Mouse (Mus musculus) midbrain, embryonic 11.5 days (tissue): Measurements from ENCODE around the gene Ksr2. TPM values are rescaled to one million over a fixed set of nuclear protein-coding genes. Genes with fewer than 3 reads are reported as not detected.
A peak's percentile ranks its signal among the peaks of the same experiment; 100 is the strongest.

Source experiments
- ATAC-seq: fragments of 200-750 bp; cut with Nextera tagmentation; 2 replicates; pipeline ENCODE4 v1.8.0; 2017; ENCODE audit warnings: moderate TSS enrichment, moderate library complexity; ENCODE audit not compliant: low FRiP score
- DNase-seq: peaks from one replicate; pipeline ENCODE4 v3.0.0; 2015; ENCODE audit warnings: low spot score; ENCODE audit errors: missing footprints
- H3K27ac ChIP-seq: fragments of 300-500 bp; sonication (generic); 2 replicates; pipeline ENCODE4 v1.5.1; 2014; ENCODE audit warnings: low read depth, low read length
- H3K27me3 ChIP-seq: fragments of 300-500 bp; sonication (generic); 2 replicates; pipeline ENCODE4 v1.6.1; 2014; ENCODE audit warnings: mild to moderate bottlenecking, low read length, moderate library complexity, mixed read lengths; ENCODE audit not compliant: control insufficient read depth, insufficient read depth
- H3K36me3 ChIP-seq: fragments of 300-500 bp; sonication (generic); 2 replicates; pipeline ENCODE4 v1.6.1; 2014; ENCODE audit warnings: mild to moderate bottlenecking, low read length, moderate library complexity, mixed read lengths; ENCODE audit not compliant: control insufficient read depth, insufficient read depth
- H3K4me1 ChIP-seq: fragments of 300-500 bp; sonication (generic); 2 replicates; pipeline ENCODE4 v1.6.1; 2014; ENCODE audit warnings: low read length; ENCODE audit not compliant: control insufficient read depth, insufficient read depth
- H3K4me2 ChIP-seq: fragments of 300-500 bp; sonication (generic); 2 replicates; pipeline ENCODE4 v1.6.1; 2014; ENCODE audit warnings: mild to moderate bottlenecking, moderate library complexity
- H3K4me3 ChIP-seq: fragments of 300-500 bp; sonication (generic); 2 replicates; pipeline ENCODE4 v1.5.1; 2014; ENCODE audit warnings: low read depth, low read length
- H3K9ac ChIP-seq: fragments of 300-500 bp; sonication (generic); 2 replicates; pipeline ENCODE4 v1.6.1; 2014; ENCODE audit warnings: low read length
- H3K9me3 ChIP-seq: fragments of 300-500 bp; sonication (generic); 2 replicates; pipeline ENCODE4 v1.6.1; 2016; ENCODE audit warnings: low read length; ENCODE audit not compliant: control insufficient read depth
- WGBS: fragments of 180-500 bp; shearing (Covaris S2); extraction: QIAGEN DNeasy Blood & Tissue Kit; methylation state at CpG from one replicate; pipeline ENCODE4 v1.1.7; 2014; 5-methylcytosine and 5-hydroxymethylcytosine counted together
- polyA plus RNA-seq: library from polyadenylated mRNA; unstranded; fragments of >200 nt; fragmentation: Nextera tagmentation; extraction: Ambion mirVana; gene quantifications from 2 replicates; pipeline ENCODE4 v1.2.1, GENCODE M21; 2014

Ksr2 gene
- 0.90 and 1.3 TPM in 2 replicates for polyA plus RNA-seq

- peak; percentile 91 for ATAC-seq
- H3K27me3 ChIP-seq = no peaks in the 10 kb centered on the region; the same call in 1 of the 2 replicates
- 1% methylated on average over 57 of the region's 89 CpGs for WGBS
Measured at GRCm38 (mm10) chr5:117413507-117414501, at the start of gene Ksr2. Gene Ksr2 (plus strand): TSS chr5:117414000.

DNA sequence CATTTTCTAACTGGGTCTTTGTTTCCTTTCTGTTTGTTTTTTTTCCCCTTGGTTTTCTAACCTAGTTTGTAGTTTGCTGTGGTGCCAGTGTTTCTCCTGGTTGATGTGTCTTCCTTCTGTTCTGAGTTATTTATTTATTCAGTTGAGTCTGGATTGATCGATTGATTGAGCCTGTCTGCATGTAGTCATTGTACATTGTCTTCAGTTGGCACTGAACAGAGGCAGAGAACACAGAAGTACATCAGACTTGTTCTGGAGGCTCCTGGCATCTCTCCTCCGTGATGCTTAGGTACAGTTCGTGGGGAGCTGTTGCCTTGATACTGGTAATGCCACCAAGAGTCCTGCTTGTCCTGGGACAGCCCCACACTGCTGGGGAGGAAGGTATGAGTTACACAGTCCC lies 49.0 kb upstream of the Ksr2 start:
- Histone ChIP-seq H3K9me3 (no peaks in the 10 kb centered on the region), H3K9ac (no peak overlapping the region), H3K27ac (no peak overlapping the region), H3K4me3 (no peak overlapping the region), H3K4me2 (no peak overlapping the region), H3K4me1 (peaks cover 10% of the 10 kb centered on the region), H3K36me3 (peaks cover 6% of the 10 kb centered on the region), H3K27me3 (no peaks in the 10 kb centered on the region)
- WGBS = 86% methylated on average over 3 of the region's 3 CpGs
- no peak for ATAC-seq
- no peak for DNase-seq

More at GRCm38 (mm10) chr5:117413507-117414501, at the start of gene Ksr2:
- Histone ChIP-seq H3K9ac (peak within 1 kb of the TSS; percentile 79), H3K27ac (peak within 1 kb of the TSS; percentile 81), H3K36me3 (no peaks in the 10 kb centered on the region), H3K4me2 (peak within 1 kb of the TSS; percentile 83), H3K4me1 (peaks cover 4% of the 10 kb centered on the region; the same call in 1 of the 2 replicates), H3K4me3 (peak within 1 kb of the TSS; percentile 70), H3K9me3 (no peaks in the 10 kb centered on the region)
- DNase-seq = peak; percentile 95

DNA sequence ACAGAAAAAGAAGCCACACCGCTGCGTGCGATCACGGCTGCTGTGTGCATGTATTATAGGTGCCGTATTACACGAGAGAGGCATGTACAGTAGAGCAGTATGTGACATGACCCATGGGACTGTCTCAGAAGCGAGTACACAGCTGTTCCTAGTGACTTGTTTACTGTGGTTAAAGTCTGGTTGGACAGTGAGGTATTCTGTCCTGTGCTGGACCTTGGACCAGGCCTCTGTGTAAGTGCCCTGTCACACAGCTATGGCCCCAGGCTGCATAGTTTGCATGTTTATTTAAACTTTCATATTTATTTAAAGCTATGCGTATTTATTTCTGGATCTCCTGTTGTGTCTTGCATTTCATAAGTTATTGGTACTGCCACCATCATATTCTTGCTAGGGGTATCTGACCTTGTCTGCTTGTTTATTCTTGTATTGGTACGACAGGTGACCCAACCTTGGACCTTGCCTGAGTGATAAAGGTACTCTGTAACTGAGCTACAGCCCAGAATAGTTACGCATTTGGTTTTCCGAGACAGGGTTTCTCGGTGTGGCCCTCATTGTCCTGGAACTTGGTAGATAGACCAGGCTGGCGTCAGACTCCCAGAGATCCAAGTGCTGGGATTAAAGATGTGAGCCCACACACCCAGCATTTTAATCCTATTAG lies 47.8 kb upstream of the Ksr2 start:
- WGBS = 93% methylated on average over 13 of the region's 13 CpGs
- peaks cover 6% of the 10 kb centered on the region for H3K36me3 ChIP-seq
- H3K9ac ChIP-seq = no peak overlapping the region
- no peak overlapping the region for H3K4me2 ChIP-seq
- H3K27me3 ChIP-seq = no peaks in the 10 kb centered on the region
- H3K27ac ChIP-seq = no peak overlapping the region
- H3K4me1 ChIP-seq = peaks cover under 1% of the 10 kb centered on the region; the same call in 1 of the 2 replicates
- ATAC-seq (no peak), DNase-seq (no peak)
- H3K9me3 ChIP-seq = no peaks in the 10 kb centered on the region
- H3K4me3 ChIP-seq = no peak overlapping the region

GRCm38 (mm10) chr5:117367206-117367605 lies 46.6 kb upstream of the Ksr2 start:
- Histone ChIP-seq H3K9me3 (no peaks in the 10 kb centered on the region), H3K4me1 (no peaks in the 10 kb centered on the region), H3K27me3 (no peaks in the 10 kb centered on the region), H3K36me3 (peaks cover 10% of the 10 kb centered on the region), H3K4me2 (no peak overlapping the region), H3K27ac (no peak overlapping the region), H3K4me3 (no peak overlapping the region), H3K9ac (no peak overlapping the region)
- DNase-seq (no peak), ATAC-seq (no peak)
- WGBS = 67% methylated on average over 8 of the region's 8 CpGs

GRCm38 (mm10) chr5:117370592-117370991 lies 43.2 kb upstream of the Ksr2 start:
- WGBS = 89% methylated on average over 10 of the region's 10 CpGs
- H3K27me3 ChIP-seq = no peaks in the 10 kb centered on the region
- DNase-seq (no peak), ATAC-seq (no peak)
- no peaks in the 10 kb centered on the region for H3K9me3 ChIP-seq
- H3K4me3 ChIP-seq = no peak overlapping the region
- no peak overlapping the region for H3K4me2 ChIP-seq
- H3K27ac ChIP-seq = no peak overlapping the region
- no peak overlapping the region for H3K9ac ChIP-seq
- H3K4me1 ChIP-seq = no peaks in the 10 kb centered on the region
- H3K36me3 ChIP-seq = peaks cover 11% of the 10 kb centered on the region

GRCm38 (mm10) chr5:117373418-117373817 lies 40.4 kb upstream of the Ksr2 start:
- no peaks in the 10 kb centered on the region for H3K9me3 ChIP-seq
- H3K27ac ChIP-seq = no peak overlapping the region
- H3K27me3 ChIP-seq = no peaks in the 10 kb centered on the region
- ATAC-seq (no peak), DNase-seq (no peak)
- H3K4me3 ChIP-seq = no peak overlapping the region
- H3K4me1 ChIP-seq = no peaks in the 10 kb centered on the region
- H3K4me2 ChIP-seq = no peak overlapping the region
- 94% methylated on average over 9 of the region's 9 CpGs for WGBS
- H3K36me3 ChIP-seq = peaks cover 14% of the 10 kb centered on the region
- H3K9ac ChIP-seq = no peak overlapping the region

DNA sequence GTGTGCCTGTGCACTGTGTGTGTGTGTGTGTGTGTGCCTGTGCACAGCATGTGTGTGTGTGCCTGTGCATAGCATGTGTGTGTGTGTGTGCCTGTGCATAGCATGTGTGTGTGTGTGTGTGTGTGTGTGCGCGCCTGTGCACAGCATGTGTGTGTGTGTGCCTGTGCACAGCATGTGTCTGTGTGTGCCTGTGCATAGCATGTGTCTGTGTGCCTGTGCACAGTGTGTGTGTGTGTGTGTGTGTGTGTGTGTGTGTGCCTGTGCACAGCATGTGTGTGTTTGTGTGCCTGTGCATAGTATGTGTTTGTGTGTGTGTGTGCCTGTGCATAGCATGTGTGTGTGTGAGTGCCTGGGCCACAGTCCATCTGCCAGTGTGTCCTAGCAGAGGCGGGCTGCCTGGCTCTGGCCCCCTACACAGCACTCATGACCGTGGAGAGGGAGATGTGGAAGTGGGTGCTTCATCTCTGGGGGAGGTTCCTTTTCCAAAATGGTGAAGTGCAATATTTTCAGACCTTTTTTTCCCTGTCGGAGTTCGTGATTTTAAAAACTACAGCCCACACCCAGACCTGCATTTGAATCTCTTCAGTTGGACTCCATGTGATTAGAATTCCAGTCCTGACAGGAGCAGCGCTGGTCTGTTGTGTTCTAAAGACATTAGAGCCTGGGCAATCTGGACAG lies 39.3 kb upstream of the Ksr2 start:
- Histone ChIP-seq H3K4me3 (no peak overlapping the region), H3K27ac (no peak overlapping the region), H3K9ac (no peak overlapping the region), H3K9me3 (no peaks in the 10 kb centered on the region), H3K27me3 (no peaks in the 10 kb centered on the region), H3K36me3 (peaks cover 16% of the 10 kb centered on the region), H3K4me2 (no peak overlapping the region), H3K4me1 (no peaks in the 10 kb centered on the region)
- WGBS = 92% methylated on average over 7 of the region's 7 CpGs
- ATAC-seq (no peak), DNase-seq (no peak)

GRCm38 (mm10) chr5:117376331-117376761 lies 37.5 kb upstream of the Ksr2 start:
- Histone ChIP-seq H3K36me3 (peaks cover 18% of the 10 kb centered on the region), H3K9ac (no peak overlapping the region), H3K4me2 (no peak overlapping the region), H3K27ac (no peak overlapping the region), H3K9me3 (no peaks in the 10 kb centered on the region), H3K27me3 (no peaks in the 10 kb centered on the region), H3K4me1 (no peaks in the 10 kb centered on the region), H3K4me3 (no peak overlapping the region)
- ATAC-seq (no peak), DNase-seq (no peak)
- WGBS = 85% methylated on average over 11 of the region's 11 CpGs
